Comparison of ENCODE assay signal across 9 mouse cellular contexts in the genomic region with DNA sequence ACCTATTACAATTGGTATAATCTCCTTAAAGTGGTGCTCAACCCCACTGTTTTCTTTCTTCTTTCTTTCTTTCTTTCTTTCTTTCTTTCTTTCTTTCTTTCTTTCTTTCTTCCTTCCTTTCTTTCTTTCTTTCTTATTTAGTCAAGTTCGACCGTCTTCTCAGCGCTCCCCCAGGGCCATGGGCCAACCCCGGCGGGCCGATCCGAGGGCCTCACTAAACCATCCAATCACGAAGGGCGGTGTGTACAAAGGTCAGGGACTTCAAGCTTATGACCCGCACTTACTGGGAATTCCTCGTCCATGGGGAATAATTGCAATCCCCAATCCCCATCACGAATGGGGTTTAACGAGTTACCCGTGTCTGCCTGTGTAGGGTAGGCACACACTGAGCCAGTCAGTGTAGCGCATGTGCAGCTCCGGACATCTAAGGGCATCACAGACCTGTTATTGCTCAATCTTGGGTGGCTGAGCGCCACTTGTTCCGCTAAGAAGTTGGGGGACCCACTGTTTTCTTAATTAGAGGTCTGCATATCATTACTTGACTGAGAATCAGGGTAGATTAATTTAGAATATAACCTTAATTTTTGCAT. TPM values are rescaled to one million over a fixed set of nuclear protein-coding genes. Genes with fewer than 3 reads are reported as not detected.
A peak's percentile ranks its signal among the peaks of the same experiment; 100 is the strongest.
DNase-seq lines count a peak whose midpoint lies in the region; ATAC-seq and TF ChIP-seq lines count a peak whose summit lies in the region.
"Had no signal": no experiment of that assay in that cellular context is flagged by ENCODE, and none has a peak within 500 bp of the region (broad histone marks: within the 10 kb centered on the region; RNA-seq: fewer than 3 reads in every experiment).

No protein-coding gene starts in this region.

- no peak for TF ChIP-seq POLR2A in MEL (IDR thresholded peaks at IDR 0.05; ENCODE audit: control insufficient read depth in 1 of 2, insufficient read depth in 1 of 2, low read depth in 1 of 2, low read length in 2 of 2, poor library complexity in 1 of 2)

- H3K27me3 ChIP-seq in MEL (ENCODE audit: control insufficient read depth in 1 of 2, insufficient read depth in 2 of 2, low read length in 2 of 2): no peaks in the 10 kb centered on the region
- H3K27me3 ChIP-seq in intestine, postnatal 0 days (replicated peaks; ENCODE audit: control insufficient read depth, insufficient read depth, low read length): no peaks in the 10 kb centered on the region
- no peaks in the 10 kb centered on the region for H3K27me3 ChIP-seq in lung, postnatal 0 days (replicated peaks; ENCODE audit: insufficient read depth, low read length)

- no peak overlapping the region for H3K4me3 ChIP-seq in MEL (ENCODE audit: control insufficient read depth in 1 of 2, insufficient read depth in 1 of 2, low read depth in 2 of 2, low read length in 2 of 2)
- no peak overlapping the region for H3K4me3 ChIP-seq in intestine, postnatal 0 days (ENCODE audit: low read depth, low read length)
- no peak overlapping the region for H3K4me3 ChIP-seq in lung, postnatal 0 days (ENCODE audit: low read depth, low read length)
- H3K4me3 ChIP-seq: layer of hippocampus, adult 2 months had no signal

- no peak for TF ChIP-seq CTCF in MEL (IDR thresholded peaks at IDR 0.05 in 2 of 3, conservative IDR thresholded peaks at IDR 0.05 in 1 of 3; ENCODE audit: control insufficient read depth in 1 of 3, insufficient read depth in 1 of 3, low read depth in 2 of 3, low read length in 3 of 3, poor library complexity in 1 of 3, severe bottlenecking in 1 of 3)
- no peak for TF ChIP-seq CTCF in intestine, postnatal 0 days (IDR thresholded peaks at IDR 0.05; ENCODE audit: low read depth)
- TF ChIP-seq CTCF in lung, postnatal 0 days (IDR thresholded peaks at IDR 0.05): no peak

- H3K79me2 ChIP-seq in MEL (ENCODE audit: control insufficient read depth, insufficient read depth, low read length, poor library complexity): no peaks in the 10 kb centered on the region

- no peak overlapping the region for H3K27ac ChIP-seq in MEL (ENCODE audit: control insufficient read depth, low read depth, low read length)
- H3K27ac ChIP-seq in intestine, postnatal 0 days (ENCODE audit: low read depth, low read length): no peak overlapping the region
- no peak overlapping the region for H3K27ac ChIP-seq in lung, postnatal 0 days (ENCODE audit: low read length)
- H3K27ac ChIP-seq: layer of hippocampus, adult 2 months had no signal

- peak; percentile 96 for DNase-seq in 416B (ENCODE audit: low read depth)
- DNase-seq in MEL (ENCODE audit: low read depth, low spot score): peak; percentile 96
- DNase-seq in cerebellum, postnatal 14 days: peak; percentile 64 to 78
- DNase-seq in gastrocnemius, postnatal 10 days: peak; percentile 90
- DNase-seq in lung, postnatal 0 days (ENCODE audit: low spot score): peak; percentile 94
- DNase-seq in retina, embryonic 14.5 days (ENCODE audit: low spot score): peak; percentile 94
- DNase-seq in urinary bladder, postnatal 14 days (ENCODE audit: low spot score): peak; percentile 52

- peak; percentile 100 for ATAC-seq in intestine, postnatal 0 days
- peak; percentile 96 for ATAC-seq in lung, postnatal 0 days

- no peak for TF ChIP-seq EP300 in MEL (IDR thresholded peaks at IDR 0.05; ENCODE audit: low read depth in 1 of 2, low read length in 2 of 2)
- no peak for TF ChIP-seq EP300 in lung, postnatal 0 days (IDR thresholded peaks at IDR 0.05)

- H3K4me2 ChIP-seq in intestine, postnatal 0 days (replicated peaks; ENCODE audit: low read depth): no peak overlapping the region
- H3K4me2 ChIP-seq in lung, postnatal 0 days (replicated peaks; ENCODE audit: low read depth, low read length): no peak overlapping the region

- H3K9ac ChIP-seq in MEL (ENCODE audit: control insufficient read depth, low read depth, low read length, poor library complexity, severe bottlenecking): no peak overlapping the region
- H3K9ac ChIP-seq in intestine, postnatal 0 days (ENCODE audit: low read depth, low read length): no peak overlapping the region
- H3K9ac ChIP-seq in lung, postnatal 0 days (replicated peaks; ENCODE audit: low read depth): no peak overlapping the region

- no peaks in the 10 kb centered on the region for H3K4me1 ChIP-seq in MEL (ENCODE audit: control insufficient read depth in 1 of 2, insufficient read depth in 2 of 2, low read length in 2 of 2)
- no peaks in the 10 kb centered on the region for H3K4me1 ChIP-seq in intestine, postnatal 0 days (replicated peaks; ENCODE audit: control insufficient read depth, insufficient read depth, low read length)
- H3K4me1 ChIP-seq in lung, postnatal 0 days (ENCODE audit: insufficient read depth, low read depth, low read length): no peaks in the 10 kb centered on the region

- H3K36me3 ChIP-seq in MEL (ENCODE audit: control insufficient read depth in 1 of 2, insufficient read depth in 2 of 2, low read length in 2 of 2): no peaks in the 10 kb centered on the region
- no peaks in the 10 kb centered on the region for H3K36me3 ChIP-seq in intestine, postnatal 0 days (ENCODE audit: control insufficient read depth, insufficient read depth)
- H3K36me3 ChIP-seq in lung, postnatal 0 days (ENCODE audit: insufficient read depth, low read length): no peaks in the 10 kb centered on the region

- 68% methylated on average over 18 of the region's 18 CpGs for WGBS in intestine, postnatal 0 days
- 64% methylated on average over 18 of the region's 18 CpGs for WGBS in lung, postnatal 0 days

- no peaks in the 10 kb centered on the region for H3K9me3 ChIP-seq in MEL (replicated peaks; ENCODE audit: insufficient read depth, low read length)
- H3K9me3 ChIP-seq in intestine, postnatal 0 days (ENCODE audit: control insufficient read depth): 0 out of 2 replicates have a peak, but pooled peaks cover 2% of the 10 kb centered on the region
- 0 out of 2 replicates have a peak, but pooled peaks cover 3% of the 10 kb centered on the region for H3K9me3 ChIP-seq in lung, postnatal 0 days (ENCODE audit: low read length)

- no peak for TF ChIP-seq RAD21 in MEL (IDR thresholded peaks at IDR 0.05; ENCODE audit: low read depth, low read length)

TF ChIP-seq in MEL, 35 proteins besides CTCF, POLR2A, EP300 and RAD21:
- TF ChIP-seq ELF1 (IDR thresholded peaks at IDR 0.05; ENCODE audit: low read depth, low read length) (no peak), KAT2A (conservative IDR thresholded peaks at IDR 0.05; ENCODE audit: low read depth, low read length) (no peak), MYB (IDR thresholded peaks at IDR 0.05; ENCODE audit: low read depth, low read length) (no peak), MAX (IDR thresholded peaks at IDR 0.05; ENCODE audit: low read length) (no peak), ZNF384 (IDR thresholded peaks at IDR 0.05; ENCODE audit: low read depth, low read length) (no peak), UBTF (IDR thresholded peaks at IDR 0.05; ENCODE audit: borderline replicate concordance, insufficient read depth, low read depth, low read length) (no peak), MXI1 (IDR thresholded peaks at IDR 0.05; ENCODE audit: low read depth, low read length) (no peak), TCF12 (IDR thresholded peaks at IDR 0.05; ENCODE audit: low read depth, low read length) (no peak), POLR2AphosphoS5 (IDR thresholded peaks at IDR 0.05; ENCODE audit: borderline replicate concordance, low read depth, low read length) (no peak), TBP (IDR thresholded peaks at IDR 0.05; ENCODE audit: low read depth, low read length) (no peak), ZC3H11A (IDR thresholded peaks at IDR 0.05; ENCODE audit: low read depth, low read length) (no peak), MAFK (IDR thresholded peaks at IDR 0.05; ENCODE audit: borderline replicate concordance, low read depth, low read length) (no peak), USF2 (IDR thresholded peaks at IDR 0.05; ENCODE audit: borderline replicate concordance in 1 of 2, insufficient read depth in 1 of 2, low read depth in 1 of 2, low read length in 2 of 2) (no peak), MAZ (IDR thresholded peaks at IDR 0.05; ENCODE audit: low read depth, low read length) (no peak)

RNA-seq across cellular contexts. Expression of a gene that starts 5.6 kb away (rescaled TPM):
- total RNA-seq in MEL (2012; rRNA removed): not detected in 2 replicates
- polyA plus RNA-seq in MEL (2012; ENCODE audit: insufficient read depth in 1 of 2, insufficient read length in 2 of 2, low read depth in 1 of 2, low replicate concordance in 2 of 2, missing spikeins in 1 of 2): not detected
- total RNA-seq in gastrocnemius, postnatal 10 days (2021): not detected
- polyA plus RNA-seq in intestine, postnatal 0 days (2015; fragmentation: Nextera tagmentation; extraction: Ambion mirVana): 0.22 and 0.27 TPM in 2 replicates
- polyA plus RNA-seq in lung, postnatal 0 days (2015; fragmentation: Nextera tagmentation; extraction: Ambion mirVana): 0.64 and 0.72 TPM in 2 replicates

RNA-seq across cellular contexts. Expression of a gene that starts 33.9 kb away (rescaled TPM):
- total RNA-seq in MEL (2012; rRNA removed): not detected in 2 replicates
- polyA plus RNA-seq in MEL (2012; ENCODE audit: insufficient read depth in 1 of 2, insufficient read length in 2 of 2, low read depth in 1 of 2, low replicate concordance in 2 of 2, missing spikeins in 1 of 2): not detected
- not detected for total RNA-seq in gastrocnemius, postnatal 10 days (2021)
- not detected in 2 replicates for polyA plus RNA-seq in intestine, postnatal 0 days (2015; fragmentation: Nextera tagmentation; extraction: Ambion mirVana)
- 0.88 and 1.1 TPM in 2 replicates for polyA plus RNA-seq in lung, postnatal 0 days (2015; fragmentation: Nextera tagmentation; extraction: Ambion mirVana)
- total RNA-seq: layer of hippocampus, adult 2 months had no signal
